Mouse (Mus musculus) ES-Bruce4 (cell line): ENCODE measurements around the gene Gm17268.

Experiments
- CTCF ChIP-seq: IDR thresholded peaks from one replicate; pipeline ENCODE4 v1.8.1; 2011; ENCODE audit warnings: low read depth, low read length
- EP300 ChIP-seq: IDR thresholded peaks from 2 replicates; pipeline ENCODE4 v1.6.1; 2011; ENCODE audit warnings: low read depth, low read length; ENCODE audit not compliant: insufficient read depth
- POLR2A ChIP-seq: IDR thresholded peaks from one replicate; pipeline ENCODE4 v1.8.1; 2011; ENCODE audit warnings: low read length; ENCODE audit not compliant: insufficient read depth

DNA sequence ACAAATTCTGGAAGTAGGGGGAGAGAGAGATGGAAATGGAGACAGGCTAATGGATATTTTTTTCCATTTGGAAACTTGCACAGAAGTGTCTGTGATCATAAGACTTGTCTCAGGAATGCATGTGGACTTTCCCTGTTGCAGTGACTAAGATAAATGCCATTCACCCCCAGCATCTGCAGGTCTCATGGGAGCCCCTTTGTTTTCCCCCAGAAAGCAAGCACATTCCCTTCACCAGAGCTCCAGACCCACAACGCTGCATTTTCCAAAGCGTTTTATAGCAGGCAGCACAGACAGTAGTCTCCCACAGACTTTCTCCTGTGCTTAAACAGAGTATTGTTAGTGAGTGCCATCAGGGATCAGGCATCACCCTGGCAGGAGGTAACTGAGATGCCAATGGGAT, 19.0 kb downstream of the Gm17268 start:
- TF ChIP-seq EP300 (no peak), CTCF (no peak), POLR2A (no peak)
